Mouse (Mus musculus) brain, embryonic 18.5 days (tissue): ENCODE results near the gene Grik3.

Experiments
- DNase-seq: peaks from one replicate; pipeline ENCODE4 v3.0.0-alpha.2; 2012; ENCODE audit warnings: low read depth, low spot score

Gene Grik3

DNA sequence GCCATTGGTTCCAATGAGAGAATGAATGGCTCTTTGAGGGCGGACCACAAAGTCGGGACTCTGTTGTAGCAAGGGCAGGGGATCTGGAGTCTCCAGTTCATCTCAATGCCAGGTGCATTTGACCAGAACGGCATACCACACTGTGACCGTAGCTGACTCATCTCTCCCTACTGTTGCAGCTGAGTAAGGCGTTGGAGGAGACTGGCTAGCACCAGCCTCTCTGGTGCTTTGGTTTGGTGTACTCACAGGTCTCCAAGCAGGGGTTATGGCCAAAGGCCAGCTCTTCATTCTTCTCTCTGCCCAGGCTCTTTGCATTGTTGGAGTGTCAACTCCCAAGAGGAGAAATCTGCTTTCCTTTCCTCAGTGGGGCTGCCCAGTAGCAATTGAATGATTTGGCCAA, 52.7 kb downstream of the Grik3 start:
- DNase-seq, result no peak

DNA sequence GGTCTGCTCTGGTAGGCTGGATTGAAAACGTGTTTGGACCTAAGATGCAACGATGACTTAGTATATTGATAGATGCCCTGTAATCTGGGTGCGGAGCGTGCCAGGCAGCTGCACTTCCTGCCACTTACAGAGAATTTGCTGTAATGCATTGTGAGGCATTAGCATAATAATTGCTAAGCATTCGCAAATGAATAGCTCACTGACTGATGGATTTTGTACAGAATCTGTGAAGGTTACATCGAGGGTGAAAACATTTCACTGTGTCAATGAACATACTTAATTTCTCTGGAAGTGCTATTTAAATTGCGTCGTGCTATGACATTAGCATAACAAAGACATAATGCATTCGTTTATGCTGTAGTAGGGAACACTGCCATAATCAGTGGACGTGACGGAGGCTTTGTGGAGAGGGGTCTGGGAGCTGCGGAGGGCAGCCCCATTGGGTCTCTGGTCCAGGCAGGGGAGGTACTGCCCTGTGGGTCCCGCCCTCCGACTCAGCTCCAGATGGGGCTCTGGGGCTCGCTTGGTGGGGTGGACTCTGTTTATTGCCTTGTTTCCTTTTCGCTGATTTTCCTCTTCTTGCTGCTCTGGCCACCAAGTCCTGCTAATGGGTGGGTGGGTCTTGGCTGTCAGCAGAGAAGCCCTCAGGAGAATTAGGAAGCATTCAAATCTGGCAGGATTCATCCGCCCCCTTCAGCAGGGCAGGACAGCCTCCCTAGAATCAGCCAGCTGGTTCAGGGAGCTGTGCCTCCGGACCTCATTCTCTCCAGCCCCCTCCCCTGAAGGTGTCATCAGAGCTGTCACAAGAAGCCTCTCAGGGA, 54.7 kb downstream of the Grik3 start:
- peak; percentile 49 for DNase-seq

DNA sequence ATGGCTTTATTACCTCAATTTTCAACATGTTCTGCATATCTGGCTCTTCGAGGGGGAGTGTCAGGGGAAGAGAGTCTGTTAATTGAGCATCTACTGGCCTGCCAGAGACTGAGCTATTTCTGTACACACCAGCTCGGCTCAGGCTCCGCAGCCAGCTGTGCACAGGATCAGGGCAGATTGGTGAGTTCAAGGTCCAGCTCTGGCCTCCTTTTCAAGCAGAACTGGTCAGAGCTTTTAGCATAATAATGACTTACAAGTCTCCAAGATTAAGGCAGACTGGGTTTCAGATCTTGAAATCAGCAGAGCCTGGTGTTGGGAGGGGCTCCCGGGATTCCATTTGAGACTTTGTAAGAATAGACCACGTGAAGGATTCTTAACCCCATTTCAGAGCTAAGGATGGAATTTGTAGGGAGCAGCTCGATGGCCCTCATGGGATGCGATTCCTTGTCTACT, 55.3 kb downstream of the Grik3 start:
- no peak for DNase-seq

DNA sequence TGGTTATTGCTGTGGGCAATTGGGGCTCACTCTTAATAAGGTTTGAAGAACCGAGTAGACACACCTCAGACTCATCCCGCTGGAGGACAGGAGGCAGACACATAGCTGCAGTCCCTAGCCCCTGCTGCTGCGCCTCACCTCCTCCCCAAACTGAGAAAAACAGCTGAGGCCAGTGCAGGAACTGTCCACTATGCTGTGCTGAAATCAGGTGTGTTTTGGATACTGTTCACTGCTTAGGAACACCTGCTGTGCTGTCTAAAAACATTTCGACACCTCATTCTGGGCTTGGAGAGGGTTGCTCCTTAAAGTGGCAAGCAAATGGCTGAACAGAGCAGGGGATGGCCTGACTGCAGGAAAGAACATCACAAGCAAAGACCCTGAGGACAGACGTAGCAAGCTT, 57.7 kb downstream of the Grik3 start:
- no peak for DNase-seq

DNA sequence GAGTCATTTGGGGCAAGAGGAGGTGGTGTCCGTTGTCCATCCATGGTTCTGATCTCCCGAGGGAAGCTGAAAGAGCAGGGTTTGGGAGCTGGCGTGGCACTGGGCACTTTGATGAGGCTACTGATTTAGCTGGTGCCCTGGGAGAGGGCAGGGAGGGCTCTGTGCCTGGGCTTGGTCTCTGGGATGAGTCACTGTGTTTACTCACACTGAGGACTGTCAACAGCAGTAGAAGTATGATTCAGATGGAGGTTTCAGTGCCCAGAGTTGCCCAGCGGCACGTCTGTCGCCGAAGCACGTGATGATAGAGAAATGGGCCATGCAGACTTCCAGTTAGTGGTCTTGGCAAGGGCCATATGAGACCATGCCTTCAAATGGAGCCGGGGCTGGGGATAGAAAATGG, 63.3 kb downstream of the Grik3 start:
- DNase-seq, result no peak

DNA sequence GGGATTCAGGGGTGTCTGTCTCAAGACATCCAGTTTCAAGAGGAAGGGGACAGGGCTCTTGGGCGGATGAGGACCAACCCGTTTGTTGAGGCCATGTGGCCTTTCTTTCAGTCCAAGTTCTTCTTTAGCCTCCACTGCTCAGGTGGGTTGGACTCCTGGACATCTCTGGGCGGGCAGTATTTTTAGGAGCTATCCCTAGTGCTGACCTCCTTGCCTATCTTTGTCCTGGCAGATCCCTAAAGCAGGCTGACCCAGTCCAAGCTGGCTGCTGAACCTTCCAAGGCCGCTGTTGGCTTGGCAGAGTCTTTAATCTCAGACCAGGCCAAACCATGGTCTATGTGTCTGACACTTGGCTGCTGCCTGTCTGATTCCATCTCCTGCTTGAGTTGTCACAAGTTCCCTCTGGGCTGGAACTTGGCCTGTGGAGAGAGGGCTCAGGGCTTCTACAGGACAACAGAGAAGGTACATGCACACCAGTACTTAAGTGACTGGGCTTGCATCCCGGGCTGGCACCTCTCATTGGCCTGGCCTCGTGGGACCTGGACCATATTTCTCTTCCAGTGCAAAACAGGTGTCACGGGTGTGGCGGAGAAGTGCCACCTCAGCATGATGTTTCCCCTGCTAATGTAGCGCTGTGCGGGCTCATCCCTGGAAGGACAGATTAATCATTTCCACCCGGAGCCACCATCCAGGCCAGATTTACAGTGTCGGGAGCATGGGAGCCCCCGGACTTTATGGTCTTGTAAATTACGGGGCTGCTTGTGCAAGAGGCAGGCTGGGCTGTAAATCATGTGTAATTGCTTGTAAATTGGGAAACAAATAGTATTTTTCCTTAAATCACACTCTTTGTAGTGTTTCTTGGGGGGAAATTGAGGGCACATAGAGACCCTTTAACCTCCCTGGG, 66.2 kb downstream of the Grik3 start:
- DNase-seq, result no peak

DNA sequence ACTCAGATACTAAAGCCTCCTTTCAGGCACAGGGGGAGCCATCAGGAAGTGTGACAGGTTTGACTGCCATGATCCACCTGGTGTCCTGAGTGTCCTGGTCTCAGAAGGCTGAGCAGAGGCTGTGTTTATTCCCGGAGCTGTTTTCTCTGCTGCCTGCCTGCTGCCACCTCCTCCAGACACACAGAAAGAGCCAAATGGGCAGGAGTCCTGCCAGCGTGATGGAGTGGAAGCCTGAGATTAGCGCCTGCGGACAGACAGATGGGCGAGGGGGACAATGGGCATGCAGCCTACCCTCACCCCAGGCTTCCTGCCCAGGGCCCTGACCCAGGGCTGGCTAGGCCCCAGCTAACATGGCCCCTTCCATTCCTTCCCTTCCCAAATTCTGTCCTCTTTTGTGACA, 69.1 kb downstream of the Grik3 start:
- DNase-seq, result no peak

DNA sequence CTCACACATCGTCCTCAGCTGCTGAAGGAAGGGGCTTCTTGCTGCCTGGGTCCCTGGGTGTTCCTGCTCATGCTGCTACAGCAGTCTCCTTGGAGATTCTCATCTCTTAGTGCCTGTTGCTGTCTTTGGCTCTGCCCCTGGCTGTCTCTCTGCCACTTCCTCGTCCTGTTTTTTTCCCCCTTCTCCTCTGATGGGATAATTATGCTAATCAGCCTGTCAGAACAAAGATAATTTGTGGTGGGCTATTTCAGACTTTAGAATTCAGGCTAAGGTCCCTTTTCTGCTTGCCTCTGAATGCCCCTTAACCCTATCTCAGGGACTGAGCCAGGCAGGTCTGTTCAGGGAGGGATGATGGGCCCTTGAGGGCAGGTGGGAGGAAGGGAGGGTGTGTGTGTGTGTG, 70.3 kb downstream of the Grik3 start:
- no peak for DNase-seq

DNA sequence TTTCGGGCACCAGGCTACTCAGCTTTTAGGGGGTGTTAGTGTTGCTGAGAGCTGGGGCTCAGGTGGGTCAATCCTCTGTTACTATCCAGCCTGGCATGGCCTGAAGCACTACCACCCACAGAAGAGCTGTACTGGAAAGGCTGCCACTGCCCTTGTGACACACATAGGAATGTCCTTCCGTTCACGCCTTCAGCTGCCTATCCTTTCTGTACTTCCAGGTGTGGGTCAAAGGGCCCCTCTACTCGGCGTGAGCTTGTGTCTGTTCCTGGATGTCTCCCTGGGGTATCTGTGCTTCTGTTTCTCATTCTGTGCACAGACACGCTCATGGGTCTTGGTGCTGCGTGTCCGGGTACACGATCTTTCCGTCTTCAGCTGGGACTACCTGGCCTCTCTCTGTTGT, 73.1 kb downstream of the Grik3 start:
- DNase-seq, result no peak

DNA sequence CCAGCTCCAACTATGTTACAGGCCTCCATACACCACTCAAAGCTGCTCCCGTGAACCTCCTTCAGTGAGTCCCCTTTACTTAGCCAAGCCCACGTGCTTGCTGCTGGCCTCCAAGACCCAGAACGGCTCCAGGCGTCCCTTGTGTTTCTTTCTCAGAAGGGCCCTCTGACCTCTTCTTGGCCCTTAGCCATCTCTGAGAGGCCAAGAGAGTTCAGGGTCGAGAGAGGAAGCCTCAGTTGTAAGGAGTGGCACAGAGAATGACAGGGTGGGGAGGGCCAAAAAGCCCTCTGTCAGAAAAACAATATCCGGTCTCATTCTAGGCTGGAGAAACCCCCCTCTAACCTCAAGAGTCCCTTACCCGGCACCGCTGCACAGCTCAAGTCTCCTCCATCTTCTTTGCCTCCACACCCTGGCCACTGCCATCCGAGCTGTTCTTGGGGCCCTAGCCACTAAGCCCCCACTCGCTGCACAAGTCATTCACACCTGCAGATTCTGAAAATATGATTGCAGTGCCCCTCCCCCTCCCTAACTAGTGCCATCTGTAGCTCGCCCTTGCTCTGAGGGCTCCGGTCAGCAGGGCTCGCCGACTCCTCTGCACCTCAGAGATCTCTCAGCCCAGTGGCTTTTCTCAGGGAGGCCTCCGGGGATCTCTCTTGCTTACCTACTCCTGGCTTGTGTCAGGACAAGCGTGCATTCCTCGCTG, 73.7 kb downstream of the Grik3 start:
- DNase-seq, result no peak

DNA sequence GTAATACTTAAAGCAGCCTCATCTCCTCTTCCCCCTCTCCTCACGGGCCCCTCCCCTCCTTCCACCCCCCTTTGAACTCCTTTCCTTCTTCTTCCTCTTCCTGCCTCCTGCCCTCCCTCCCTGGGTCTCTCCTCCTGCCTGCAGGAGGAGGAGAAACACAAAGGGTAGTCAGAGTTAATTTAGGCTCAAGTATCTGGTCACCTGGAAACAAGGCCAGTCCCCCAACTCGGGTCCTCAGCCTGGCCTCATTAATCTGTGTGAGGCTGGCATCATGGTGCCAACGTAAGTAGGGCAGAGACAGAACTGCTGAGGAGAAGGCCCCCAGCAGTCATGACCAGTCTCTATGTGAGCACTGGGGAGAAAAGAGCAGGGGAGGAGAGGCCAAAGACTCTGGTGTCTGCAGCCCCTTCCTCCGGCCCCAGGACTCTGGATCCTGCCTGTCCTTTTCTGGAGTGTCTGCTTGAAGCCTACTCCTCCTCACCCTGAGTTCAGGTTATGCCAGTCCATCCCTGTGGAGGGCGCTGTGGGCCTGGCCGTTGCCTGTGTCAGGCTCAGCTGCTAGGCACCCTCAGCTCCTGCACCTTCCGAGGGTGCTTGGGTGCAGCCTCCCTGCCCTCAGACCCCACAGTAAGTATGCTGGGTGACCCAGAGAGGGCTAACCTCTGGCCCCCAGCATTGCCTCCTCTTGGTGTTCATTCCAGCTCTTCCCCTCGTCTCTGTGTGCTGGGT, 75.4 kb downstream of the Grik3 start:
- no peak for DNase-seq

DNA sequence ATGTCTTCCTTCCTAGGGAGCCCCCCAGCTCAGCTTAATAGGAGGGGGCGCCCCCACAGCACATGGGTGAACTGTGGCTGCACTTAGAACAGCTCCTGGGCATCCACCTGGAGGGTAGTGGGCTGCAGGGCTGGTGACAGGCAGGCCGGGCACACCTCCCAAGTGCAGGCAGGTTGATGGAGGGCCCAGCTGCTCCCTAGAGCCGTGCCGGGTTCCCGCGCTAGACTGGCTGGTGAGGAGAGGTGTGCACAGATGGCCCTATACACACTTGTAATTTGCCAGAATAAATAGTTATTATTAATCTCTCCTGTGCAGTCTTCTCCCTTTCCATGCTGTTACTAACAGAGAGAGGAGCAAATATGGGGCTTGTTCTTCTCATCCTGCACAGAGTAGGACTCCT, 77.7 kb downstream of the Grik3 start:
- DNase-seq, result no peak

DNA sequence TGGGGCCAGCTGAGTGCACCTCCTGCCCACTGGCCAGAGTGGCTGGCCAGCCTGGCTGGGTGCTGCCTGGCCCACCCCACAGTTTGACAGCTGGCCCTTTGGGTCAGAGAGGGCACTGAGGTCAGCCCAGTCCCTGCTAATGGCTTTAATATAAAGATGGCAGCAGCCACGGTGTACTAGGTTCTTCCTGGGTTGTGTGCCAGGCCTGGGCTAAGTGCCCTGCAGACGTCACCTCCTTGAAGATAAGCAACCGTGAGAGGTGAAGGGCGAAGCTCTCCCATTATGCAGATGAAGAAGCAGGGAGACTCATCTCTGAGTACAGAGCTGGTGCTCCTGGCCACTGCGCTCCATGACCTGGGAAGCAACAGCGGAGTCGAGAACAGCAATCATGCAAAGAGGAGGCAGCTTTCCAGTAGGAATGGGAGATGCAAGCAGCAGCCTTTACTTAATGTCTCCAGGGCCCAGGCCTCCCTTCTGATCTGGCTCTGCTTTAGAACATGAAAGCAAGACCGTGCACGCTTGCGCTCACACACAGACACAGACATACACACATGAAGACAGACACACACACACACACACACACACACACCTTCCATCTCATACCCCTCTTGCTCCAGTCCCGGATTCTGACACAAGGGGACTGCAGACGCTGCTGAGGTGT, 81.3 kb downstream of the Grik3 start:
- no peak for DNase-seq

DNA sequence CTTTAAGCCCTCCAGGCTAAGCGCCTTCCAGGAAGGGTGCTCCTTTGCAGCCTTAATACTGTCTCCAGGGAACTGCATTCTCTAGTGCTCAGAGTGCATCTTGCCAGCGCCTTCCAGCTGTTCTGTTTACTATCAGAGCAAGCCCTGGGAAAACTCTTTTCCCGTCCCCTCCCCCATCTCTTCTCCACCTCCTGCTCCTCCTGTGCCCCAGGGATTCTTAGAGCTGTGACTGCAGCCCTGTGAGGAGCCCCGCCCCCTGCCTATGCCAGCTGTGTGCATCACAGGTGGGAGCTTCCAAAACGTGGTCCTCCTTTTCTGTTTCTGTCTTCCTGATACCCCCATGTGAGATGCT, 81.8 kb downstream of the Grik3 start:
- DNase-seq, result no peak

DNA sequence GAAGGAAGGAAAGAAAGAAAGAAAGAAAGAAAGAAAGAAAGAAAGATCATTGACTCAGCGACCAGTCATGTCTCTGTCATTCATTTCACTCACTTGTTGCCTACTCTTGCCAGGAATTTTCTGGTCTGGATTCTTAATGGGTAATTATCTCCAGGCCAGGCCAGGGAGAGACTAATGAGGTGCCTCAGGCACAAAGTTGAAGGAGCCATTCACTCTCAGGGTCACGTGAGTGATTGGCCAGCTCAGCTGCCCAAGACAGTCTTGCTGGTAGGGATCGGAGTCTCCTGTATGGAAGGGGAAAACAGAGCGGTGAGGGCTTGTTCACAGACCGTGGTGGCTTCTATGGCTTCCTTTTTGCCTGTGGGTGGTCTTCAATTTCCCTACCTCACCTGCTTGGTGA, 82.5 kb downstream of the Grik3 start:
- no peak for DNase-seq

DNA sequence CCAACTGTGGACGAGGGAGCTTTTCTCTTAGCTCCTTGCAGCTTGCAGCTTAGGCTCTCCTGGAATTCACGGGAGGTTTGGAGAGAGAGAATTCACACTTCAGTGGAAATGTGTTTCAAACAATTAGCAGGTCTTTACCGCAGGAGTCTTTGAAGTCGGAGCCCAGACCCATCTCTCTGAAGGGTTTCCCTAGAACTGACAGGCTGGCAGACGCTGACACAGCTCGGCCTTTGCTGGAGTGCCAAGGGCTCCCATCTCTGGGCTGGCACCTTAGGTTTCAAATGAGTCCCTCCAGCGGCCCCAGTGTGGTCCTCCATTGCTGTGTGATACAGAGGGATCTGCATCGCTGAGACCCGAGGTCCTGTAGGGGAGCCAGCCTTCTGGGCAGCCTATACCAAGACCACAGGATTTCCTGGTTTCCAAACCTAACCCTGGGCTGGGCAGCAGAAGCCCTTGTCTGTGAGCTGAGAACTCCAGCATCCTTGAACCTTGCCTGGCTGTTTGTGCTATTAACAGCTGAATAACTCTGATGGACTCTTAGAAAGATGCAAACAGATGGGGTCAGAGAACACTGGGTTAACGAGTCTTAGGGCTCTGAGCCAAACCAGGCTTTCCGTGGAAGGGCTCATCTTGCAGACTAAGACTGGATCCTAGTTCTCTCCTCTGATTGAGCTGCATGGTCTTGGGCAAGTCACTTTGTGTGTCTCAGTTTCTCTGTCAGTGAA, 83.6 kb downstream of the Grik3 start:
- no peak for DNase-seq

DNA sequence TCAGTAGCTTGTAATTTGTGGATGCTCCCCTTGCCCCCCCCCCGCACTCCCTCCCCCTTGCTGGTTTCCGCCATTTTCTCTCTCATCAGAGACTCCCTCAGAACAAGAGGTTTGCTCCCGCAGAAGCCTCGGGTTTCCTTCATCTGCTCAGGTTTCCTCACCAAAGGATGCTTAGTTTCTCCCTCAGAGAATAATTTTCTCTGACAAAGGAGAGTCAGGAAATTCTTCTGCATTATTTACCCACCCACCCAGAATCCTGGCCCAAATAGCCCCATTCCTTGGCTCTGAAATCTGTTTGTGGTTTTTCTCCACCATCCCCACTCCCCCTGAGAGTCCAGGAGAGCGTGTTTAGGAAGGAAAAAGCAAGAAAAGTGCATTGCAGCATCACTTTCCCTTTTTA, 89.8 kb downstream of the Grik3 start:
- DNase-seq, result no peak

DNA sequence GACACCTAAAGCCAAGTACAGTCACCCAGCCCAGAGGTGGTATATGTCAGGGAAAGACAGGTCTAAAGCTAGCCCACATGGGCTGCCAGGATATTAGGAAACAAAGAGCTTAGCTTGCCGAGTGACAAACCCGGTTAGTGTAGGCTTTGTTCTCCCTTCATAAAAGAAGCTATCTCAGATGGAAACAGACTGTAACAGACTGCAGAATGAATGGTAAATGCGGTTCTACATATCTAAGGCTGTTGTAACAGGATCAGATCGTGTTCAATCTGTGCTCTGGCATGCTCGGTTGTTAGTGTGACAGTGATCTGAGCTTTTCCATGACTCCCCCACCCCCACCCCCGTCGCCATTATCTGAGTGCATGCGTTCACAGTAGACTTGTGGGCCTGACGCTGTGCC, 92.8 kb downstream of the Grik3 start:
- DNase-seq, result no peak

DNA sequence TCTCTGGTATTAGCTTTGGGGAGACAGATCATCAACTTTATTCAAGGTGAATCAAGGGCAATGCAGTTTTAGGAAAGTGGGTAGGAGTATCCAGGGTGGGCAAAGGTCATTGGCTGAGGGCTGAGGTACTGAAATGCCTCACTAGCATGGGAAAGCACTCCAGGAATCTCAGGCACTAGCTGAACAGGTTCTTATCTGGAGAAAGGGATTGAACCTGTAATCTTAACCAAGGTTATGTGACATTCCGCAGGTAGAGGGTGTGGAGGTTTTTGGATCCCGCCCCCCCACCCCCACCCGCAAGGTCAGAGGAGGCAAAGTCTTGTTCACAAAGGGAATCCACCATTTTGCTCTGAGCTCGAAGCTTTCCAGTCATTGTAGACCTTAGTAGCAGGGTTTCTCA, 93.4 kb downstream of the Grik3 start:
- DNase-seq, result no peak

DNA sequence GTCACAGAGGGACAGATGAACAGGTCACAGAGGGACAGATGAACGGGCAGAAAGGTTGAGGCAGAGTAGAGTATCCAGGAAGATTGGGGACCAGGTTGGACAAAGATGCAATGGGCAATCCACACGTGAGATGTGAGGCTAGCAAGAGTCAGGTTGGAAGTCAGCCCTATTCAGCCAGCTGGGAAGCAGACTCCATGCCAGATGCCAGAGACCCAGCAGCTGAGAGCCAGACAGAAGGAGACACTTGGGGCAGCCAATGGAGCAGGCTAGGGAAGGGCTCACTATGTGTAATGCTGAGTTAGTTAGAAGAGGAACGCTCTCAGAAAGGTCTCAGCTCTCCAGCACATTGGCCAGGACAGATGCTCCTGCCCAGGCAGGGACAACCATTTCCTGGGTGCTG, 94.2 kb downstream of the Grik3 start:
- DNase-seq, result no peak
